Mouse (Mus musculus): ENCODE measurements around the gene Anks1.

The Anks1 gene

GRCm38 (mm10) chr17:28092297-28092696 is 183.2 kb downstream of the Anks1 start:
- no peak for DNase-seq (ENCODE audit: extremely low spot score)

DNA sequence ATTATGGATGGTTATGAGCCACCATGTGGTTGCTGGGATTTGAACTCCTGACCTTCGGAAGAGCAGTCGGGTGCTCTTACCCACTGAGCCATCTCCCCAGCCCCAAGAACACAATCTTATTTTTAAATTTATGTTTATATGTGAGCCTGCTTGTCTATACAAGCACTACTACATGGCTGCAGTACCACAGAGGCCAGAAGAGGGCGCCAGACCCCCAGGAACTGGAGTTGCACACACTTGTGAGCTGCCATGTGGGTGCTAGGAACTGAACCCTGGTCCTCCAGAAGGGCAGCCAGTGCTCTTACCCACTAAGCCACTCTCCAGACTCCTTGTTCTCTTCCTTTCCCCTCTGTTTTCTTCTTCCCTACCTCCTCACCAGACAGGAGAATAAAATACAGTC is 184.7 kb downstream of the Anks1 start:
- no peak for DNase-seq (ENCODE audit: extremely low spot score)

DNA sequence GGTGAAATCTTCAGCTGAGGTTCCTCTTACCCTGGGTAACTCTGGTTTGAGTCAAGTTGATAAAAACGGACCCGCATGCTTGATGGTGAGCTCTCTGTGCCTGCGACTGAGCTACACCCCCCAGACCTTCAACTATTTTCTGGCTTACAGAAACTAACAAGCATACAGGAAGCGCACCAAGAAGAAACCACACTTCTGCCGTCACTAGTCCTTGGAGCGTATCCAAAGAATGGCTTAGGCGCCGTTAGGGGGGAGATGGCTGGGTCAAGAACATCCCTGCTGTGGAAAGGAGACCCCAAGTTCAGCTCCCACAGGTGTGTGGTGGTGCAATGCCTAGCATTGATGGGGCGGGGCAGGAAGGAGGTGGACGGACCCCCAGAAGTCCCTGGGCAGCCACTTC is 187.3 kb downstream of the Anks1 start:
- no peak for DNase-seq (ENCODE audit: extremely low spot score)

GRCm38 (mm10) chr17:28097308-28097707 is 188.2 kb downstream of the Anks1 start:
- DNase-seq (ENCODE audit: extremely low spot score): no peak

DNA sequence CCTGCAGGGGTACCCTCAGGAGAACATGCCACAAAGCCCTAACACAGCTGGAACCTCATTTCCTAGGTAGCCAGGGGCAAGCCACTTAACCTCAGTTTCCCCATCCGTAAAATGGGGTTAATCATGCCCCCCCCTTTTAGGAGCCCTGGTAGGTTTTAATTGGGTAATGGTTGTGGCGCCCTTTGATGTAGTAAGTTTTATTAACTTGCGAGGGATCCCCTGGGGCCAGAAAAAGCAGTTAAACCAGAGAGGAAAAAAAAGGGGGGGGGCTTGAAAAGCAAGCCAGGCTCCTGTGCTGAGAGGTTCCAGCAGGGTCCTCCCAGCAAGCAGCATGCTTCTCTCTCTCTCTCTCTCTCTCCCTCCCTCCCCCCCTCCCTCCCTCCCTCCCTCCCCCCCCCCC is 190.0 kb downstream of the Anks1 start:
- DNase-seq (ENCODE audit: extremely low spot score): no peak

DNA sequence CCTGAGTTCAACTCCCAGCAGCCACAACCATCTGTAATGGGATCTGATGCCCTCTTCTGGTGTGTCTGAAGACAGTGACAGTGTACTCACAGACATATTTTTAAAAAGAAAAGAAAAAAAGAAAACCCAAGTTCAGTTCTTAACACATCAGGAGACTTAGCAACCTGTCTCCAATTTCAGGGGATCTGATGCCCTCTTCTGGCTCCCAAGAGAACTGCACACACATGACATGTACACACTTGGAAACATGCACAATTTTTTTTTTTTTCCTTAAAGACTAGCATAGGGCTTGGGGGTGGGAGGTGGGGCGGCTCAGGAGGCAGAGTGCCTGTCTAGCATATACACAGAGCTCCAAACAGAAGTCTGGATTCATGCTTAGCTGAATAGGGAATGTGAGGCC is 191.6 kb downstream of the Anks1 start:
- DNase-seq (ENCODE audit: extremely low spot score): no peak

DNA sequence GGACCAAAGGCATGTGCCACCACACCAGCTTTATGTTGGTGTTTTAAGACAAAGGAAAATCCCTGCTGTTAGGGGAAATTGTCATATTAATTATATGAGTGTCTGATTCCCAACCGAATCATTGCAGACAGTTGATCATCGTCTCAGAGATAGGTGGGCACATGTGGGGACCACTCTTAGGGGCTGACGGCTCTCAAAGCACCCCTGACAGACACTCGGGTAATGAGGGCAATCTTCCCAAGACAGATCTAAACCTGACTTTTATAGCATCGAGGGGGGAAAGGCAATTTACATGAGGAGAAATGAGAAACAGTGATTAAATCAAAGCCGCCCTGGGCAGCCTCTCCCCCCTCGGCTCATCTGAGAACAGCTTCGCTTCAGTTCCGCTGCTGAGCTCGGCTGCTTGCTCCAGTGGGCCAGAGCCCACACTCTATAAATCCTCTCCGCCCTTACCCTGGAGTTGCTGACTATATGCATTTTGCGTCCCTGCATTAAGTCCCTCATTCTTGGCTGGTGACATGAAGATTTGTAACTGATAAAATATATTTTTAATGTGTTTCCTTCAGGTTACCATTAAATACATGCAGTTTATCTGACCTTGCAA is 192.3 kb downstream of the Anks1 start:
- DNase-seq (ENCODE audit: extremely low spot score): no peak

GRCm38 (mm10) chr17:28101902-28102319 is 192.8 kb downstream of the Anks1 start:
- no peak for DNase-seq (ENCODE audit: extremely low spot score)

DNA sequence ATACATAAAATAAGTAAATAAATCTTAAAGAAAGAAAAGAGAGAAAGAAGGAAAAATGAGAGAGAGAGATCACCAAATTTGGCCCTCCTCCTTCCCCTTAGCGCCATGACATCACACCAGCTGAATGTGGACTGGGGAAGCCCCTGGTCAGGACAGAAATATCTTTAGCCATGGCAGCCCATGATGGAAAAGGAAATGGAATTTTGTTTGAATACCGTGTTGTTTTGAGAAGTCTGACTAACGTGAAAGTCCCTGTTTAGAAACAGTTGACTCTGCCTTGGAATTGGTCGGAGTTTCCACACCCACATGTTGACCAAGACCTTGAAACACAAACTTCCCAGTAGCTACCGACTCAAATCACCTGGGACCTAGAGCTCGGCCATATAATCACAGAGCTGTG is 195.3 kb downstream of the Anks1 start:
- no peak for DNase-seq (ENCODE audit: extremely low spot score)

- DNase-seq (ENCODE audit: extremely low spot score): no peak
Observed at GRCm38 (mm10) chr17:28106352-28106751, 197.2 kb downstream of the Anks1 start.

DNA sequence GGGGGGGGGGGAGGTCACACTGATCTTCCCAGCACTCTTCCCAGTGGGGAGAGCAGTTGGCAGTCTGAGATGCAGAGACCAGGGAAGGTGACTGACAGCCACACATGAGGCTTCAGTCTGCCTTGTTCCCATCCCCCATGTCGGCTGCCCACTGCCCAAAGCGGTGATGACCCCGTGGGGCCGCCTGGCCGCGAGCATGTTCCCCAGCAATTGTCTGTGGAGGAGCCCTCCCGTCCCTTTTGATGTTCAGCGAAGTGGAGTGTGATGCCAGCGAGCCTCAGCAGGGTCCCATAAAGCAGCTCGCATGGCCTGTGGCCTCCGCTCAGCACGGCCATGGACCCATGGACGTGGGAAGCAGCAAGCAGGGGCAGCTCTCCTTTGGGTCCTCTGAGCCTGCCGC is 198.2 kb downstream of the Anks1 start:
- DNase-seq (ENCODE audit: extremely low spot score): peak; percentile 65

- DNase-seq (ENCODE audit: extremely low spot score): no peak
Observed at GRCm38 (mm10) chr17:28112266-28112665, 203.2 kb downstream of the Anks1 start.
